Mouse (Mus musculus): ENCODE measurements around the gene Grid2ip. TPM values are rescaled to one million over a fixed set of nuclear protein-coding genes. Genes with fewer than 3 reads are reported as not detected.
A peak's percentile ranks its signal among the peaks of the same experiment; 100 is the strongest.

Grid2ip gene
- total and polyA plus RNA-seq, 3 experiments: not detected

DNA sequence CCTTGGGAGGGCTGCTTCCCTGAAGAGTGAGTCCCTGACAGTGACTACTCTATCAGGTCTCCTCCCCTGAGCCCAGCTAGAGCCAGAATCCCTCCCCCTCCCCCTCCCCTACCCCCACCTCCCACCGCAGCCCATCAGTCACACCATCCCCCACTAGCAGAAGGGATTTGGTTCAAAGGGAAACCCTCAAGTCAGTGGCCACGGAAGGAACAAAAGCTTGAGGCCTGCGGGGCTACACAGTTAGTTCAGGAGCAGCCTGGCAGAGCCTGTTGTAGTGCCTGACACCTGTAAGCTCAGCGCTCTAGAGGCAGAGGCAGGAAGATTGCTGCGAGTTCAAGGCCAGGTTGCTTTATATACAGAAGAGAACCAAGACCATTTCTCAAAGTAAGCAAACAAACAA is 1.1 kb upstream of the Grid2ip start:
- Histone ChIP-seq H3K27ac (no peak overlapping the region), H3K4me3 (no peak overlapping the region), H3K4me1 (ENCODE audit: control insufficient read depth, insufficient read depth, low read length) (no peaks in the 10 kb centered on the region), H3K9ac (ENCODE audit: low read depth, low read length) (no peak overlapping the region), H3K79me2 (replicated peaks; ENCODE audit: control insufficient read depth, insufficient read depth, low read length) (no peaks in the 10 kb centered on the region), H3K27me3 (ENCODE audit: control insufficient read depth, insufficient read depth, low read length) (peaks cover 5% of the 10 kb centered on the region; the same call in 1 of the 2 replicates), H3K36me3 (ENCODE audit: control insufficient read depth, insufficient read depth, low read length) (no peaks in the 10 kb centered on the region)
- DNase-seq: no peak
- TF ChIP-seq POLR2A (IDR thresholded peaks at IDR 0.05; ENCODE audit: insufficient read depth, low read depth, low read length) (no peak), EP300 (IDR thresholded peaks at IDR 0.05; ENCODE audit: insufficient read depth, low read depth, low read length) (no peak), CTCF (IDR thresholded peaks at IDR 0.05) (no peak)
- intact Hi-C loops (cut with DNase I): no loop called here
- 42% methylated on average over 5 of the region's 5 CpGs for WGBS

DNA sequence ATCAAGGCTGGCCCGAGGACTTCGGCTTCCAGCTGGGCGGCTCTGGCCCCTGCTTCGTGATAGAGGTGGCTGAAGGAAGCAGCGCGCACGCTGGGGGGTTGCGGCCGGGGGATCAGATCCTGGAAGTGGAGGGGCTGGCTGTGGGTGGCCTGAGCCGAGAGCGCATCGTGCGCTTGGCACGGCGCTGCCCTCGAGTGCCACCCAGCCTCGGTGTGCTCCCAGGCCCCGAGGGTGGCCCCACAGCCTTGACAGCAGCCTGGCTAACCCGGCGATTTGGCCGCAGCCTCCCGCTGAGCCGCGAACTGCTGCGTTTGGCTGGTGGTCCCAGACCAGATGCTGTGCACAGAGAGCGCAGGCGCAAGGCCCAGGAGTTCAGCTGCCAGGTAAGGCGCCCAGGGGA is 426 bp downstream of the Grid2ip start:
- Histone ChIP-seq H3K27me3 (ENCODE audit: control insufficient read depth, insufficient read depth, low read length) (peaks cover 5% of the 10 kb centered on the region; the same call in 1 of the 2 replicates), H3K4me3 (no peak overlapping the region), H3K79me2 (replicated peaks; ENCODE audit: control insufficient read depth, insufficient read depth, low read length) (no peaks in the 10 kb centered on the region), H3K9ac (ENCODE audit: low read depth, low read length) (no peak overlapping the region), H3K4me1 (ENCODE audit: control insufficient read depth, insufficient read depth, low read length) (no peaks in the 10 kb centered on the region), H3K36me3 (ENCODE audit: control insufficient read depth, insufficient read depth, low read length) (no peaks in the 10 kb centered on the region), H3K27ac (no peak overlapping the region)
- TF ChIP-seq POLR2A (IDR thresholded peaks at IDR 0.05; ENCODE audit: insufficient read depth, low read depth, low read length) (no peak), EP300 (IDR thresholded peaks at IDR 0.05; ENCODE audit: insufficient read depth, low read depth, low read length) (no peak), CTCF (IDR thresholded peaks at IDR 0.05) (no peak)
- no peak for DNase-seq
- WGBS: 3% methylated on average over 28 of the region's 28 CpGs
- intact Hi-C loops (cut with DNase I): no loop called here

DNA sequence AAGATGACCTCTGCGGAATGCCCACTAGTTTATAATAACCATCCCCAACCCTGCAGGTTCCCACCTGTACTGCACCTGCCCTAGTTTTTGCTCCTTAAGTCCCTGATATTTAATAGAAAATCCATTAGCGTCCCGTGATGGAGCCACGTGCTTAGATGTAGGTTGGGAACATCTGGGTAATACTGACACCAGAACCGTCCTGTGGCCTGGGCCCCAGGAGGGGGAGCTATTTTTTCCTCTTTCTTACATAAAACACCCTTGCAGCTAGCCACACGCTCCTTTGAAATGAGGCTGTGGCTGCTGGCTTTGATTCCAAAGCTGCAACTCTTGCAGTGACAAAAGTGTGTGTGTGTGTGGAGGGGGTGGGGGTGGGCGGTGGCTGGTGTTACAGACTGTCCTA is 2.1 kb downstream of the Grid2ip start:
- DNase-seq: no peak
- intact Hi-C loops (cut with DNase I): no loop called here
- TF ChIP-seq CTCF (IDR thresholded peaks at IDR 0.05) (no peak), EP300 (IDR thresholded peaks at IDR 0.05; ENCODE audit: insufficient read depth, low read depth, low read length) (no peak), POLR2A (IDR thresholded peaks at IDR 0.05; ENCODE audit: insufficient read depth, low read depth, low read length) (no peak)
- H3K36me3 ChIP-seq (ENCODE audit: control insufficient read depth, insufficient read depth, low read length): no peaks in the 10 kb centered on the region
- H3K4me3 ChIP-seq: no peak overlapping the region
- WGBS: 28% methylated on average over 7 of the region's 7 CpGs
- H3K27ac ChIP-seq: no peak overlapping the region
- no peak overlapping the region for H3K9ac ChIP-seq (ENCODE audit: low read depth, low read length)
- peaks cover 6% of the 10 kb centered on the region for H3K27me3 ChIP-seq (ENCODE audit: control insufficient read depth, insufficient read depth, low read length)
- no peaks in the 10 kb centered on the region for H3K79me2 ChIP-seq (replicated peaks; ENCODE audit: control insufficient read depth, insufficient read depth, low read length)
- no peaks in the 10 kb centered on the region for H3K4me1 ChIP-seq (ENCODE audit: control insufficient read depth, insufficient read depth, low read length)

DNA sequence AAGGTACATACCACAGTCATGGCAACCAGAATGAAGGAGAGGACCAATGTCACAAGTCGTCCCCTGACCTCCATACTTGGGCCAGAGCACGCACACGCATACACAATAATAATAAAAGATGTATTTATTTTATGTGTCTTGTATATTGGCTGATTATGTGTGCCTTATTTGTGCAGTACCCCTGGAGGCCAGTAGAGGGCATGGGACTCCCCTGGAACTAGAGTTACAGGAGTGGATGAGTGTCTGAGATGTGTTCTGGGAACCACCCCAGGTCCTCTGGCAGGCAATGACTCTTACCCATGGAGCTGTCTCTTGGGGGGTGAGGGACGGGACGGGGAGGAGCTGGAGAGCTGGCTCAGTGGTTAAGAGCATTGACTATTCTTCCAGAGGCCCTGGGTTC is 2.9 kb downstream of the Grid2ip start:
- TF ChIP-seq CTCF (IDR thresholded peaks at IDR 0.05) (peak; percentile 45), POLR2A (IDR thresholded peaks at IDR 0.05; ENCODE audit: insufficient read depth, low read depth, low read length) (no peak)
- WGBS: 52% methylated on average over 5 of the region's 5 CpGs
- Histone ChIP-seq H3K9ac (ENCODE audit: low read depth, low read length) (no peak overlapping the region), H3K36me3 (ENCODE audit: control insufficient read depth, insufficient read depth, low read length) (no peaks in the 10 kb centered on the region), H3K79me2 (replicated peaks; ENCODE audit: control insufficient read depth, insufficient read depth, low read length) (no peaks in the 10 kb centered on the region), H3K27ac (no peak overlapping the region), H3K27me3 (ENCODE audit: control insufficient read depth, insufficient read depth, low read length) (peaks cover 6% of the 10 kb centered on the region), H3K4me3 (no peak overlapping the region), H3K4me1 (ENCODE audit: control insufficient read depth, insufficient read depth, low read length) (no peaks in the 10 kb centered on the region)
- intact Hi-C loops (cut with DNase I): no loop called here
- no peak for DNase-seq

DNA sequence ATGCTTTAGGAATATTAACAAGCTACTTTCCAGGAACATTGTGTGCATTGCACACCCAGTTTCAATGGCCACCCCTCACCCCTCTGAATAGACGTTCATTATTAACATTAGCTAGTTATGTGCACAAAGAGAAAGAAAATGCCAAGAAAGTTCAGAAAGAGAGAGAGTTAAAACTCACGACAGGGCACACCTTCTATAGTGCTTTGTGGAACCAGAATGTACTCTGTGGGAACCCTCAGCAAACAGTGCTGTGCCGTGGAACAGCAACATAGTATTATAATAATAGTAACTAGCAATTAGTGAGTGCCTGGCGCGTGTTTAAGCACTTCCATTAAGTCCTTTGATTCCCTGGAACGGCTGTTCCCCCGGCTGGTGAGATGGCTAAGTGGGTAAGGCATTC is 4.3 kb downstream of the Grid2ip start:
- WGBS: 68% methylated on average over 7 of the region's 7 CpGs

GRCm38 (mm10) chr5:143363678-143364615 is 6.8 kb downstream of the Grid2ip start:
- DNase-seq: no peak
- Histone ChIP-seq H3K36me3 (ENCODE audit: control insufficient read depth, insufficient read depth, low read length) (no peaks in the 10 kb centered on the region), H3K4me3 (peak overlapping the region; percentile 38), H3K79me2 (replicated peaks; ENCODE audit: control insufficient read depth, insufficient read depth, low read length) (no peaks in the 10 kb centered on the region), H3K4me1 (ENCODE audit: control insufficient read depth, insufficient read depth, low read length) (no peaks in the 10 kb centered on the region), H3K27ac (no peak overlapping the region), H3K9ac (ENCODE audit: low read depth, low read length) (peak overlapping the region; percentile 8), H3K27me3 (ENCODE audit: control insufficient read depth, insufficient read depth, low read length) (peaks cover 2% of the 10 kb centered on the region)
- intact Hi-C loops (cut with DNase I): no loop called here
- TF ChIP-seq POLR2A (IDR thresholded peaks at IDR 0.05; ENCODE audit: insufficient read depth, low read depth, low read length) (no peak), CTCF (IDR thresholded peaks at IDR 0.05) (no peak), EP300 (IDR thresholded peaks at IDR 0.05; ENCODE audit: insufficient read depth, low read depth, low read length) (no peak)
- WGBS: 1% methylated on average over 47 of the region's 47 CpGs

More for the DNA sequence above, 4.3 kb downstream of the Grid2ip start:
- Histone ChIP-seq H3K4me1 (ENCODE audit: control insufficient read depth, insufficient read depth, low read length) (no peaks in the 10 kb centered on the region), H3K27me3 (ENCODE audit: control insufficient read depth, insufficient read depth, low read length) (peaks cover 6% of the 10 kb centered on the region), H3K27ac (no peak overlapping the region), H3K36me3 (ENCODE audit: control insufficient read depth, insufficient read depth, low read length) (no peaks in the 10 kb centered on the region), H3K79me2 (replicated peaks; ENCODE audit: control insufficient read depth, insufficient read depth, low read length) (no peaks in the 10 kb centered on the region), H3K9ac (ENCODE audit: low read depth, low read length) (no peak overlapping the region), H3K4me3 (no peak overlapping the region)
- DNase-seq: no peak
- TF ChIP-seq POLR2A (IDR thresholded peaks at IDR 0.05; ENCODE audit: insufficient read depth, low read depth, low read length) (no peak), EP300 (IDR thresholded peaks at IDR 0.05; ENCODE audit: insufficient read depth, low read depth, low read length) (no peak), CTCF (IDR thresholded peaks at IDR 0.05) (no peak)
- intact Hi-C loops (cut with DNase I): no loop called here
